Mouse (Mus musculus): ENCODE data around the gene Wbp1. TPM values are rescaled to one million over a fixed set of nuclear protein-coding genes. Genes with fewer than 3 reads are reported as not detected.

Gene Wbp1
- polyA plus RNA-seq, 1 experiment: 79.6 TPM

DNA sequence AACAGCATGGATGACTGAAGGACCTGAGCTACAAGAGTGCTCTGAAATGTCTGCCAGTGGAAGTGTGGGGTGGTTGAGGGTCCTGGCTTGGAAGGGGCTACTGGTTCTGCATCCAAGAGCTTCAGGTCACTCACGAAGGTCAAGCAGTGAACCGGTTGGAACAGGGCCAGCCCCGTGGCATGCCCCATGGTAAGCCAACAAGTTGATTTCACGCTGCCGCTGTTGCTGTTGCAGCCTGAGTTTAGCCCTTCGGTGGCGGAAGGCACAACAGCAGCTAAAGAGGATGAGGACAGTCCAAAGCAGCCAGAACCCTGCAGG lies 1.7 kb downstream of the Wbp1 start:
- Histone ChIP-seq H3ac (ENCODE audit: control insufficient read depth, insufficient read length) (no peak overlapping the region), H3K4me2 (ENCODE audit: low read depth) (peak overlapping the region; percentile 100), H3K79me2 (ENCODE audit: control insufficient read depth, insufficient read depth) (peaks cover 30% of the 10 kb centered on the region), H3K27me3 (ENCODE audit: control insufficient read depth, insufficient read depth, insufficient read length) (no peaks in the 10 kb centered on the region), H3K4me3 (peak overlapping the region; percentile 59), H3K36me3 (ENCODE audit: control insufficient read depth, insufficient read depth) (no peaks in the 10 kb centered on the region)
- TF ChIP-seq POLR2AphosphoS2 (IDR thresholded peaks at IDR 0.05; ENCODE audit: insufficient read length, low read depth) (peak; percentile 21), POLR2A (IDR thresholded peaks at IDR 0.05; ENCODE audit: insufficient read length, low read depth) (peak; percentile 9), MYOD1 (IDR thresholded peaks at IDR 0.05; ENCODE audit: control insufficient read depth in 1 of 3, insufficient read length in 2 of 3, low read depth in 2 of 3) (no peak)

GRCm38 (mm10) chr6:83118825-83119733 lies 2.3 kb downstream of the Wbp1 start:
- H3ac ChIP-seq (ENCODE audit: control insufficient read depth, insufficient read length): no peak overlapping the region
- H3K4me3 ChIP-seq: no peak overlapping the region
- H3K27me3 ChIP-seq (ENCODE audit: control insufficient read depth, insufficient read depth, insufficient read length): no peaks in the 10 kb centered on the region
- H3K36me3 ChIP-seq (ENCODE audit: control insufficient read depth, insufficient read depth): no peaks in the 10 kb centered on the region
- H3K79me2 ChIP-seq (ENCODE audit: control insufficient read depth, insufficient read depth): peaks cover 30% of the 10 kb centered on the region
- H3K4me2 ChIP-seq (ENCODE audit: low read depth): peak overlapping the region; percentile 100
- TF ChIP-seq POLR2A (IDR thresholded peaks at IDR 0.05; ENCODE audit: insufficient read length, low read depth) (peak; percentile 1), POLR2AphosphoS2 (IDR thresholded peaks at IDR 0.05; ENCODE audit: insufficient read length, low read depth) (no peak), TCF3 (IDR thresholded peaks at IDR 0.05; ENCODE audit: insufficient read length, low read depth) (no peak), CEBPB (IDR thresholded peaks at IDR 0.05; ENCODE audit: insufficient read depth, poor library complexity, severe bottlenecking) (no peak), E2F4 (IDR thresholded peaks at IDR 0.05; ENCODE audit: insufficient read depth) (no peak)

GRCm38 (mm10) chr6:83118369-83118768 lies 3.0 kb downstream of the Wbp1 start:
- H3K4me2 ChIP-seq (ENCODE audit: low read depth): no peak overlapping the region
- H3K36me3 ChIP-seq (ENCODE audit: control insufficient read depth, insufficient read depth): no peaks in the 10 kb centered on the region
- H3ac ChIP-seq (ENCODE audit: control insufficient read depth, insufficient read length): no peak overlapping the region
- no peak for TF ChIP-seq MAX (IDR thresholded peaks at IDR 0.05; ENCODE audit: low read depth)
- TF ChIP-seq TCF12 (IDR thresholded peaks at IDR 0.05; ENCODE audit: insufficient read depth, poor library complexity, severe bottlenecking): no peak
- no peak for TF ChIP-seq TCF3 (IDR thresholded peaks at IDR 0.05; ENCODE audit: insufficient read length, low read depth)
- TF ChIP-seq USF1 (IDR thresholded peaks at IDR 0.05; ENCODE audit: low read depth): no peak
- peak; percentile 19 for TF ChIP-seq POLR2A (IDR thresholded peaks at IDR 0.05; ENCODE audit: insufficient read length, low read depth)
- peak; percentile 54 for TF ChIP-seq POLR2AphosphoS2 (IDR thresholded peaks at IDR 0.05; ENCODE audit: insufficient read length, low read depth)
- no peak for TF ChIP-seq CEBPB (IDR thresholded peaks at IDR 0.05; ENCODE audit: insufficient read depth, poor library complexity, severe bottlenecking)
- no peak for TF ChIP-seq MYOG (IDR thresholded peaks at IDR 0.05; ENCODE audit: control insufficient read depth in 1 of 3, insufficient read depth in 1 of 3, insufficient read length in 2 of 3, low read depth in 2 of 3)
- no peak for TF ChIP-seq REST (IDR thresholded peaks at IDR 0.05; ENCODE audit: insufficient read depth, insufficient read length)
- H3K27me3 ChIP-seq (ENCODE audit: control insufficient read depth, insufficient read depth, insufficient read length): no peaks in the 10 kb centered on the region
- H3K79me2 ChIP-seq (ENCODE audit: control insufficient read depth, insufficient read depth): peaks cover 27% of the 10 kb centered on the region
- no peak overlapping the region for H3K4me3 ChIP-seq

GRCm38 (mm10) chr6:83117616-83118015 lies 3.7 kb downstream of the Wbp1 start:
- no peak overlapping the region for H3K4me2 ChIP-seq (ENCODE audit: low read depth)
- H3K27me3 ChIP-seq (ENCODE audit: control insufficient read depth, insufficient read depth, insufficient read length): no peaks in the 10 kb centered on the region
- no peak overlapping the region for H3ac ChIP-seq (ENCODE audit: control insufficient read depth, insufficient read length)
- TF ChIP-seq TCF3 (IDR thresholded peaks at IDR 0.05; ENCODE audit: insufficient read length, low read depth): no peak
- no peak for TF ChIP-seq MAX (IDR thresholded peaks at IDR 0.05; ENCODE audit: low read depth)
- TF ChIP-seq MYOD1 (IDR thresholded peaks at IDR 0.05; ENCODE audit: control insufficient read depth in 1 of 3, insufficient read length in 2 of 3, low read depth in 2 of 3): no peak
- TF ChIP-seq POLR2AphosphoS2 (IDR thresholded peaks at IDR 0.05; ENCODE audit: insufficient read length, low read depth): peak; percentile 62
- TF ChIP-seq SRF (IDR thresholded peaks at IDR 0.05; ENCODE audit: control insufficient read depth, insufficient read length, low read depth): no peak
- no peak for TF ChIP-seq CEBPB (IDR thresholded peaks at IDR 0.05; ENCODE audit: insufficient read depth, poor library complexity, severe bottlenecking)
- H3K79me2 ChIP-seq (ENCODE audit: control insufficient read depth, insufficient read depth): peaks cover 24% of the 10 kb centered on the region
- H3K4me3 ChIP-seq: no peak overlapping the region
- H3K36me3 ChIP-seq (ENCODE audit: control insufficient read depth, insufficient read depth): no peaks in the 10 kb centered on the region

DNA sequence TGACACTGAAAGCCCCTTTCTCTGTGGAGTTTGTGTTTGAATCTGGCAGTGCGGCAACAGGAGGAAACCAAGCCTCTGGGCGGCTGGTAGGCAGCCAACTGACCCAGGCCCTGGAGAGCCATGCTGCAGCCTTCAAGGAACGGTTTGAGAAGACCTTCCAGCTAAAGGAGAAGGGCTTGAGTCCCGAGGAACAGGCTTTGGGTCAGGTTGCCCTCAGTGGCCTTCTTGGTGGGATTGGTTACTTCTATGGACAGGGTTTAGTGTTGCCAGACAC lies 4.3 kb downstream of the Wbp1 start:
- Histone ChIP-seq H3ac (ENCODE audit: control insufficient read depth, insufficient read length) (no peak overlapping the region), H3K27me3 (ENCODE audit: control insufficient read depth, insufficient read depth, insufficient read length) (no peaks in the 10 kb centered on the region), H3K79me2 (ENCODE audit: control insufficient read depth, insufficient read depth) (peaks cover 21% of the 10 kb centered on the region), H3K4me3 (no peak overlapping the region), H3K4me2 (ENCODE audit: low read depth) (no peak overlapping the region), H3K36me3 (ENCODE audit: control insufficient read depth, insufficient read depth) (no peaks in the 10 kb centered on the region)
- TF ChIP-seq E2F4 (IDR thresholded peaks at IDR 0.05; ENCODE audit: insufficient read depth) (no peak), TCF12 (IDR thresholded peaks at IDR 0.05; ENCODE audit: insufficient read depth, poor library complexity, severe bottlenecking) (no peak), POLR2A (IDR thresholded peaks at IDR 0.05; ENCODE audit: insufficient read length, low read depth) (no peak), CEBPB (IDR thresholded peaks at IDR 0.05; ENCODE audit: insufficient read depth, poor library complexity, severe bottlenecking) (no peak), SRF (IDR thresholded peaks at IDR 0.05; ENCODE audit: control insufficient read depth, insufficient read length, low read depth) (no peak), POLR2AphosphoS2 (IDR thresholded peaks at IDR 0.05; ENCODE audit: insufficient read length, low read depth) (no peak), USF1 (IDR thresholded peaks at IDR 0.05; ENCODE audit: low read depth) (no peak), REST (IDR thresholded peaks at IDR 0.05; ENCODE audit: insufficient read depth, insufficient read length) (no peak), MAX (IDR thresholded peaks at IDR 0.05; ENCODE audit: low read depth) (no peak), TCF3 (IDR thresholded peaks at IDR 0.05; ENCODE audit: insufficient read length, low read depth) (no peak), MYOG (IDR thresholded peaks at IDR 0.05; ENCODE audit: control insufficient read depth in 1 of 3, insufficient read depth in 1 of 3, insufficient read length in 2 of 3, low read depth in 2 of 3) (no peak), MYOD1 (IDR thresholded peaks at IDR 0.05; ENCODE audit: control insufficient read depth in 1 of 3, insufficient read length in 2 of 3, low read depth in 2 of 3) (no peak)
